Mouse (Mus musculus) telencephalon, adult 2 months (tissue): ENCODE measurements at regions not wholly inside any gene's neighbourhood (a gene's known extent, or its start where the extent isn't known, plus 50 kb on each side); places are given as distances from the start of the nearest gene placed in this dataset.

Experiments
- DNase-seq: peaks from one replicate; pipeline ENCODE4 v3.0.0-alpha.2; 2011; ENCODE audit warnings: low read depth, low spot score

GRCm38 (mm10) chr4:154781391-154781790, 55.9 kb upstream of the Ttc34 start:
- DNase-seq: no peak

GRCm38 (mm10) chr4:154782291-154782690, 55.0 kb upstream of the Ttc34 start:
- DNase-seq: no peak

- DNase-seq: no peak
Measured at GRCm38 (mm10) chr4:154785282-154785987, 51.8 kb upstream of the Ttc34 start.

- DNase-seq: no peak
Measured at GRCm38 (mm10) chr4:154787190-154787589, 50.1 kb upstream of the Ttc34 start.
